Mouse (Mus musculus): ENCODE data around the gene Ppp2r5e.

Ppp2r5e gene

GRCm38 (mm10) chr12:75425882-75426281 lies 170.2 kb downstream of the Ppp2r5e start:
- no peak for DNase-seq

- DNase-seq = no peak
These were observed 171.2 kb downstream of the Ppp2r5e start for GRCm38 (mm10) chr12:75424817-75425216.

- DNase-seq = peak; percentile 13
These were observed 171.7 kb downstream of the Ppp2r5e start for GRCm38 (mm10) chr12:75424359-75424758.

GRCm38 (mm10) chr12:75416681-75417080 lies 179.4 kb downstream of the Ppp2r5e start, which contains the start of gene Gphb5:
Gene Gphb5 (minus strand): TSS chr12:75416781.
- no peak for DNase-seq

GRCm38 (mm10) chr12:75414991-75415390 lies 181.1 kb downstream of the Ppp2r5e start:
- DNase-seq = no peak

- no peak for DNase-seq
These were observed 183.1 kb downstream of the Ppp2r5e start for GRCm38 (mm10) chr12:75412964-75413363.
